Mouse (Mus musculus): ENCODE results near the gene Col27a1.

The Col27a1 gene

DNA sequence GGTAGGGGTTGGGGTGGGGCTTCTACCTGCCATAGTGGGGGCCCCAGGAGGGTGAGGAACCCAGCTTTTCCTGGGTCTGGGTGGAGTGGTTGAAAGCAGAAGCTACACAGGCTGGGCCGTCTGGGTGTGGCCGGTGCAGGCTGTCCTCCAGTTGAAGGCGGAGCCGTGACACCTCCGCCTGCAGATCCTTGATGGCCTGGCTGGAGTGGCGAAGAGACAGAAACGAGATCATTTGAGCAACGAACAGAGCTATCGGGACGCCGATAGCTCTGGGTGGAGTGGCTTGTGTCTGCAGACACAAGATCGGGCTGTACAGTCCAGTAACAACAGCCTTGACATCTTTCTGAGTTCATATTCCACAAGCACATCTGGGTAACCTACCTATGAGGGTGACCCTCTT lies 160.5 kb downstream of the Col27a1 start:
- DNase-seq (ENCODE audit: low spot score): no peak

DNA sequence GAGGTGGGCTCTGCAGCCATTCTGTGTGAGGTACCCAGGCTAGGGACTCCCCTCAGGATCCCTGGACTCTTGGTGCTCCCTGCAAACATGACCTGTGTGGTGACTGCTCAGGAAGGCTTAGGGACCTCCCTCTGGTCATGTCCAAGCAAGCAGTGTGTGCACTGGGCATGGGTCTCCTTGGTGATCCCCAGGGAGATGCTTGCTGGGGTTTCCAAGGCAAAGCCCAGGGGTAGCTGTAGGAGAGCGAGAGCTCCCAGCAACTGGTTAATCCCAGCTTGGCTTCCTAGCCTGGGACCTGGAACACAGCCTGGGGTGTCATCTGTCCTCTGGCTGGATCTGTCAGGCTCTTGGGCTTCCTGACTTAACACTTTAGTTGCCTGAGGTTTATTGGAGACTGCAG lies 161.6 kb downstream of the Col27a1 start:
- DNase-seq (ENCODE audit: low spot score): no peak

DNA sequence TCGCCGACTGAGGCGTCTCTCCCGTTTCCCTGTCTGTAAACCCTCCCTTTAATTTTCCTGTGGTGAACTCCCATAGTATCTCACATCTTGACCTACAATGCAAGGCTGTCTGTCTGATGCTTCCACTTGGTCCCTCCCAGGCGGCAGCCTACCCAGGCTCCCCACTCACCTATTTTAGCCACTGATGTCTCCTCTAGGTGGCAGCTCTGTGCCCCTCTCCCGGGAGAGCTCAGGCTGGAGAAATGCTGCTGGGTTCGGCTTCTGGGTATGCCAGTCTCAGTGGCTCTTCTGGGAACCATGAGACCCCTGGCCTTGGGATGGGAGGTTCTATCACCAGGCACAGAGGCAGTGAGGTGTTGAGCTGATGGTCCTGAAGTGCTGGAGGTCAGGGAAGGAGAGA lies 163.7 kb downstream of the Col27a1 start:
- peak; percentile 13 for DNase-seq (ENCODE audit: low spot score)

DNA sequence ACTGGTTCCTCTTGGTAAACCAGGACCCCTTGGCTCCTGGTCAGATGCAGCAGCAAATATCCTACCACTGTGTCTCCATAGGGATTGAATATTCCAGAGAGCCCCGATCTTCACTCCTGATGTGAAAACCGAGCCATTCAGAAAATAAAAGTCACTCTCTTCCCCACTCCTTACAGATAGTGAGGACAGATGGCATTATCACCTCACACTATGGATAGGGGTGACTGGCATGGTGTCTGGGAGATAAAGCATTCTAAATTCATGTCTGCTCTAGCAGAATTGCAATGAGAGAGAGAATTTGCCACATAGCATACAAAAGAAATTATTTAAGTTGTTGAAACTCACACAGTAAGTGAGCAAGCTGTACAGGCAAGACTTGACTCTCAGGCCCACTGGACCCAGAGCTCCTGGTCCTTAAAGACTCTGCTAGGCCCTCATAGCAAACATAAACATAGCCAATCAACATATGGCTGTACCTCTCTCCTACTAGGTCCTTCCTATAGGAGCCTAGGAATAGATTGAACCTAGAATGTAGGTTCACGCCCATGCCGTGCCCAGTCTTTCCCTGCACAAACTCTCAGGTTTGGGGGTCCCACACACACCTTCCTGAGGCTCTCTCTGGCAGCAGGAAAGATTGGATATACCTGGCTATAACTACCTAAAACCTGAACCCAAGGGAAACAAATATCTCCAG lies 169.0 kb downstream of the Col27a1 start:
- no peak for DNase-seq (ENCODE audit: low spot score)

DNA sequence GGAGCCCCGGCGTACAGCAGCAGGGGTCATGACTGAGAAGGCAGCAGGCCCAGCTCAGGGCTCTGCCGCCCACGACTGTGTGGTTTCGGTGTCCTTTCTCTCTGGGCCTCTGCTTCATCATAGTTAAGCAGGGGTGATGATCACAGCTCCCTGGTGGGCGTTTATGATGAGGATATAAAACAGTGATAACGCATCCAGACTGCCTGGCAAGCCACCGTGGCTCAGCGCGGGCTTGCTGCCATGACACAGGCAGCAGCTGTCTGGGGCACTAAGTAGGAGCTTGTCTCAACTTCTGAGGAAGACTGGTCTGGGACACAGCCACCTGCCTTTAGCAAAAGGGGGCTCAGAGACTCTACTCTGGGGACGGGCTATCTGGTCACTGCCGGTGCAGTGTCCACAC lies 169.7 kb downstream of the Col27a1 start:
- no peak for DNase-seq (ENCODE audit: low spot score)

DNA sequence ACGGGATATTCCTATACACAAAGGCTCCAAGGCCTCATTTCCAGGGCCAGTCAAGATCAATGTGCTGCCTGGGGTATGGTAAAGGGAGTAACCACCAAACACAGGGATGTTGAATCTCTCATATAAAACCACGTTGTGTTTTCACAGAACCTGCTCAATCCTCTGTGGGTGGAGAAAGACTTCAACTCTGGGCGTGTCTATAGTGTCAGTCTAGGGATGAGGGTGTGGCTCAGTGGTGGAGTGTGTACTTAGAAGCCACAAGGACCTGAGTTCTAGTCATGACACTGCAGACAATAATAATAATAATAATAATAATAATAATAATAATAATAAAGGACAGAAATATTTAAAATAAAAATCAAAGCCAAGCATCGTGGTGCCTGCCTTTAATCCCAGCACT lies 170.5 kb downstream of the Col27a1 start:
- DNase-seq (ENCODE audit: low spot score): no peak
